Mouse (Mus musculus) spleen, adult 2 months (tissue): Measurements from ENCODE around the gene Cables2. TPM values are rescaled to one million over a fixed set of nuclear protein-coding genes. Genes with fewer than 3 reads are reported as not detected.

Source experiments
- DNase-seq, 2 experiments: peaks; one replicate each; pipeline versions ENCODE4 v3.0.0 to v3.0.0-alpha.2; 2012 to 2021; ENCODE audit warnings: low spot score in 2 of 2, low read depth in 1 of 2
- H3K27ac ChIP-seq: fragments of 200-500 bp; 2 replicates; pipeline ENCODE4 v1.5.1; 2012; ENCODE audit warnings: low read length, inconsistent platforms; ENCODE audit not compliant: insufficient read depth
- H3K27me3 ChIP-seq: fragments of 200-500 bp; 2 replicates; pipeline ENCODE4 v1.6.1; 2012; ENCODE audit warnings: mild to moderate bottlenecking, moderate library complexity, low read length, inconsistent platforms; ENCODE audit not compliant: control insufficient read depth, insufficient read depth
- H3K36me3 ChIP-seq: fragments of 200-500 bp; 2 replicates; pipeline ENCODE4 v1.6.1; 2012; ENCODE audit warnings: mild to moderate bottlenecking, low read length, inconsistent platforms; ENCODE audit not compliant: control insufficient read depth, insufficient read depth
- H3K4me1 ChIP-seq: fragments of 200-500 bp; 2 replicates; pipeline ENCODE4 v1.6.1; 2011; ENCODE audit warnings: inconsistent platforms; ENCODE audit not compliant: control insufficient read depth, insufficient read depth, insufficient read length
- H3K4me3 ChIP-seq: fragments of 200-500 bp; 2 replicates; pipeline ENCODE4 v1.5.1; 2011; ENCODE audit warnings: mild to moderate bottlenecking, inconsistent platforms; ENCODE audit not compliant: insufficient read depth, insufficient read length; ENCODE audit errors: extremely low read depth
- CTCF ChIP-seq: fragments of 200-500 bp; IDR thresholded peaks from 2 replicates; pipeline ENCODE4 v1.5.1; 2011; ENCODE audit warnings: mild to moderate bottlenecking, inconsistent platforms; ENCODE audit not compliant: insufficient read depth, insufficient read length, insufficient replicate concordance; ENCODE audit errors: extremely low read depth
- POLR2A ChIP-seq: fragments of 200-500 bp; IDR thresholded peaks from 2 replicates; pipeline ENCODE4 v1.6.1; 2011; ENCODE audit warnings: low read depth, low read length, inconsistent platforms
- WGBS: fragments of 180-500 bp; shearing (Covaris S2); methylation state at CpG from one replicate; pipeline ENCODE4 v1.1.7; 2018; 5-methylcytosine and 5-hydroxymethylcytosine counted together
- polyA plus RNA-seq: library from polyadenylated mRNA; depleted of rRNA; stranded (reverse); fragments of >200 nt; gene quantifications from 2 replicates; pipeline ENCODE4 v1.2.3, GENCODE M21; 2012

The Cables2 gene
- polyA plus RNA-seq, 1 experiment, result 40.9 TPM

- no peak for TF ChIP-seq CTCF
- TF ChIP-seq POLR2A, result no peak
- no peak for DNase-seq
- Histone ChIP-seq H3K27ac (no peak overlapping the region), H3K27me3 (no peaks in the 10 kb centered on the region), H3K36me3 (no peaks in the 10 kb centered on the region), H3K4me3 (no peak overlapping the region), H3K4me1 (no peaks in the 10 kb centered on the region)
- 88% methylated on average over 5 of the region's 5 CpGs for WGBS
These were observed 25.4 kb downstream of the Cables2 start for GRCm38 (mm10) chr2:180247916-180248315.

GRCm38 (mm10) chr2:180243108-180243507 is 30.2 kb downstream of the Cables2 start:
- Histone ChIP-seq H3K36me3 (no peaks in the 10 kb centered on the region), H3K27ac (no peak overlapping the region), H3K4me1 (no peaks in the 10 kb centered on the region), H3K27me3 (no peaks in the 10 kb centered on the region), H3K4me3 (no peak overlapping the region)
- no peak for TF ChIP-seq POLR2A
- TF ChIP-seq CTCF, result no peak
- DNase-seq, result no peak
- 93% methylated on average over 4 of the region's 4 CpGs for WGBS

GRCm38 (mm10) chr2:180238591-180238990 is 34.7 kb downstream of the Cables2 start:
- Histone ChIP-seq H3K27ac (no peak overlapping the region), H3K4me1 (no peaks in the 10 kb centered on the region), H3K27me3 (no peaks in the 10 kb centered on the region), H3K4me3 (no peak overlapping the region), H3K36me3 (no peaks in the 10 kb centered on the region)
- TF ChIP-seq POLR2A, result no peak
- TF ChIP-seq CTCF, result no peak
- no peak for DNase-seq
- WGBS, result 52% methylated on average over 5 of the region's 5 CpGs

GRCm38 (mm10) chr2:180237601-180238345 is 35.5 kb downstream of the Cables2 start:
- Histone ChIP-seq H3K4me1 (no peaks in the 10 kb centered on the region), H3K27ac (no peak overlapping the region), H3K4me3 (no peak overlapping the region), H3K36me3 (no peaks in the 10 kb centered on the region), H3K27me3 (no peaks in the 10 kb centered on the region)
- WGBS, result 85% methylated on average over 7 of the region's 7 CpGs
- TF ChIP-seq POLR2A, result no peak
- no peak for TF ChIP-seq CTCF
- DNase-seq, result no peak

GRCm38 (mm10) chr2:180236930-180237329 is 36.4 kb downstream of the Cables2 start:
- Histone ChIP-seq H3K4me1 (no peaks in the 10 kb centered on the region), H3K27me3 (no peaks in the 10 kb centered on the region), H3K36me3 (no peaks in the 10 kb centered on the region), H3K4me3 (no peak overlapping the region), H3K27ac (no peak overlapping the region)
- 70% methylated on average over 3 of the region's 3 CpGs for WGBS
- TF ChIP-seq POLR2A, result no peak
- TF ChIP-seq CTCF, result no peak
- DNase-seq, result no peak

- Histone ChIP-seq H3K4me1 (no peaks in the 10 kb centered on the region), H3K27ac (no peak overlapping the region), H3K36me3 (no peaks in the 10 kb centered on the region), H3K27me3 (no peaks in the 10 kb centered on the region), H3K4me3 (no peak overlapping the region)
- 32% methylated on average over 3 of the region's 3 CpGs for WGBS
- no peak for TF ChIP-seq POLR2A
- TF ChIP-seq CTCF, result no peak
- DNase-seq, result no peak
These were observed 36.8 kb downstream of the Cables2 start for GRCm38 (mm10) chr2:180236500-180236899.

- Histone ChIP-seq H3K36me3 (no peaks in the 10 kb centered on the region), H3K4me3 (no peak overlapping the region), H3K4me1 (no peaks in the 10 kb centered on the region), H3K27me3 (no peaks in the 10 kb centered on the region), H3K27ac (no peak overlapping the region)
- 87% methylated on average over 4 of the region's 4 CpGs for WGBS
- no peak for DNase-seq
- TF ChIP-seq CTCF, result no peak
- no peak for TF ChIP-seq POLR2A
These were observed 37.5 kb downstream of the Cables2 start for GRCm38 (mm10) chr2:180235788-180236187.
